Mouse (Mus musculus): ENCODE results near the gene Ddx4.

Ddx4 gene

DNA sequence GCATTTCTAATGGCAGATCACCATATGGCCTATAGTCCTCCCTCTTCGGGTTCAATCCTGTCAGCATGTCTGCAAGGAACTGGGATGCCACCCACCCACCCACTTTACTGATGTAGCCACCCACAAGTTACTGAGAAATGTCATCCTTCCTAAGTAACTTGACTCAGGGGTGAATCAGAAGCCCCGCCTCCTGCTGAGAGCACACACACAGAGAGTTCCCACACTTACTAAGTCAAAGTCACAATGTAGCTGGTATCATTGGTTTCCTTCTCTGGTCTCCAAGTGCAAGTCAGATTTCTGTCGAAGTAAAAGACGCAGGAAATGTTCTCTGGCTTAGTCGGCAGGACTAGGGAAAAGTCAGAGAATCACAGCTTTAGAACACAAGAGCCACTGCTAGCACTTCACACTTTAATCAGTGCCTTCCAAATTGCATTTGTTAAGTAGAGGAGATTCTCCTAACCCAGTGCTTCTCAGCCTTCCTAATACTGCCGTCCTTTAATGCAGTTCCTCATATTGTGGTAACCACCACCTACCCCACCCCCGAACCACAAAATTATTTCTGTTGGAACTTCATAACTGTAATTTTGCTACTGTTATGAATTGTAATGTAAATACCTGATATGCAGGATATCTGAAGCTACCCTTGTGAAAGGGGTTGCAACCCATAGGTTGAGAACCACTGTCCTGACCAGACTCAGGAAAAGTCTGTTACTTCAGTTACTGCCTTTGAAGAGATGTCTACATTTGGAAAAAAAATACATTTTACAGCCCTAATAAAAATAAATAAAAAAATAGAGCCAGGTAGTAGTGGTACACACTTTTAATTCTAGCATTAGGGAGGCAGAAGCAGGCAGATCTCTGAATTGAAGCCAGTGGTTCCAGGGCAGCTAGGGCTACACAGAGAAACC, 100.4 kb downstream of the Ddx4 start:
- no peak for DNase-seq (ENCODE audit: low spot score)

All from urinary bladder, postnatal 10 days (tissue).